In genomic region chr11:71817341-71817740, GRCm38 (mm10) we compare ENCODE assay signal across 18 mouse cellular contexts.
DNase-seq lines count a peak whose midpoint lies in the region; ATAC-seq and TF ChIP-seq lines count a peak whose summit lies in the region.
"Had no signal": no experiment of that assay in that cellular context is flagged by ENCODE, and none has a peak within 500 bp of the region (broad histone marks: within the 10 kb centered on the region; RNA-seq: fewer than 3 reads in every experiment).

No protein-coding gene starts in this region.

- TF ChIP-seq CTCF in heart, adult 2 months (IDR thresholded peaks at IDR 0.05), result no peak

- H3K79me2 ChIP-seq in heart, adult 2 months (replicated peaks; ENCODE audit: control insufficient read depth, insufficient read depth, low read length), result no peaks in the 10 kb centered on the region

- TF ChIP-seq EP300 in heart, adult 2 months (IDR thresholded peaks at IDR 0.05; ENCODE audit: insufficient read depth, low read depth, low read length), result no peak

- H3K4me3 ChIP-seq in heart, adult 2 months, result no peak overlapping the region
- H3K4me3 ChIP-seq: embryonic facial prominence, embryonic 10.5 days; limb, embryonic 15.5 days; lung, embryonic 15.5 days; neural tube, embryonic 13.5 days had no signal

- intact Hi-C loops in heart, adult 2 months (cut with DNase I), result loop anchor here (5.0 kb wide), 2 partner anchors 45 to 65 kb away; no protein-coding TSS in a partner anchor

- peaks cover 12% of the 10 kb centered on the region for H3K4me1 ChIP-seq in heart, adult 2 months (ENCODE audit: control insufficient read depth, insufficient read depth, low read length)
- H3K4me1 ChIP-seq: limb, embryonic 15.5 days; lung, embryonic 15.5 days had no signal

- H3K27ac ChIP-seq in heart, adult 2 months, result peak overlapping the region; percentile 55
- H3K27ac ChIP-seq: embryonic facial prominence, embryonic 10.5 days; limb, embryonic 15.5 days; lung, embryonic 15.5 days; neural tube, embryonic 13.5 days had no signal

- no peak overlapping the region for H3K9ac ChIP-seq in heart, adult 2 months (ENCODE audit: low read depth, low read length)
- H3K9ac ChIP-seq: limb, embryonic 15.5 days; lung, embryonic 15.5 days; neural tube, embryonic 13.5 days had no signal

- no peak for TF ChIP-seq POLR2A in heart, adult 2 months (IDR thresholded peaks at IDR 0.05; ENCODE audit: insufficient read depth, low read depth, low read length)

- H3K36me3 ChIP-seq in heart, adult 2 months (ENCODE audit: control insufficient read depth, insufficient read depth, low read length), result no peaks in the 10 kb centered on the region
- H3K36me3 ChIP-seq: embryonic facial prominence, embryonic 10.5 days; limb, embryonic 15.5 days; lung, embryonic 15.5 days; neural tube, embryonic 13.5 days had no signal

- 28% methylated on average over 4 of the region's 4 CpGs for WGBS in heart, adult 2 months

- DNase-seq in heart, adult 2 months, result peak; percentile 15 to 24
- no peak for DNase-seq in heart, postnatal 4 days
- DNase-seq in layer of hippocampus, adult 9-11 months, result peak; percentile 30
- DNase-seq in layer of hippocampus, postnatal 25 days (ENCODE audit: extremely low spot score in 1 of 2, low spot score in 1 of 2), result no peak
- DNase-seq in adrenal gland, postnatal 14 days, result peak; percentile 26
- peak; percentile 9 to 59 for DNase-seq in kidney, postnatal 25 days
- DNase-seq in left cerebral cortex, adult 18-20 months (ENCODE audit: low spot score in 2 of 2), result no peak
- DNase-seq: cerebellum, adult 2 months; right cerebral cortex, postnatal 14 days had no signal

- no peaks in the 10 kb centered on the region for H3K27me3 ChIP-seq in heart, adult 2 months (ENCODE audit: control insufficient read depth, insufficient read depth, low read length)
- H3K27me3 ChIP-seq: limb, embryonic 15.5 days; lung, embryonic 15.5 days; Patski had no signal

- ATAC-seq in megakaryocyte-erythroid progenitor cell, adult 5-6 weeks (replicated peaks; ENCODE audit: low FRiP score, low TSS enrichment, poor library complexity, severe bottlenecking), result no peak
- ATAC-seq: forebrain, embryonic 14.5 days; hindbrain, embryonic 16.5 days; intestine, postnatal 0 days; Patski had no signal

Comparison
In these comparisons a context has a peak if more than half of its experiments do, and no peak if none do; other contexts are left out.
1. DNase-seq: peak in heart, adult 2 months (2 of 2), layer of hippocampus, adult 9-11 months (single experiment), adrenal gland, postnatal 14 days (single experiment) and kidney, postnatal 25 days (2 of 2); none in heart, postnatal 4 days (single experiment), layer of hippocampus, postnatal 25 days (0 of 2) and left cerebral cortex, adult 18-20 months (0 of 2).